Mouse (Mus musculus) MEL (cell line): ENCODE data around the gene Serinc5. TPM values are rescaled to one million over a fixed set of nuclear protein-coding genes. Genes with fewer than 3 reads are reported as not detected.
"Not testable (repeated sequence)": the region's sequence is repeated elsewhere in the genome, so short reads cannot be mapped to it uniquely, and the experiment has no call there.

Source experiments
- DNase-seq: peaks from one replicate; pipeline ENCODE4 v3.0.0; 2011; ENCODE audit warnings: low read depth, low spot score
- H3K27ac ChIP-seq: 2 replicates; pipeline ENCODE4 v1.5.1; 2012; ENCODE audit warnings: low read depth, mild to moderate bottlenecking, control low read depth, low read length, moderate library complexity; ENCODE audit not compliant: control insufficient read depth
- H3K27me3 ChIP-seq, 2 experiments: fragments of 150-350 bp in 1 of 2; sonication (generic) in 1 of 2; 2 replicates each; pipeline ENCODE4 v1.6.1; 2012; ENCODE audit warnings: low read length in 2 of 2, mild to moderate bottlenecking in 2 of 2, improper control_type of control experiment in 1 of 2, moderate library complexity in 1 of 2; ENCODE audit not compliant: insufficient read depth in 2 of 2, control insufficient read depth in 1 of 2
- H3K36me3 ChIP-seq, 2 experiments: 2 replicates each; pipeline ENCODE4 v1.6.1; 2012 to 2014; ENCODE audit warnings: low read length in 2 of 2, improper control_type of control experiment in 1 of 2, inconsistent platforms in 1 of 2, mild to moderate bottlenecking in 1 of 2; ENCODE audit not compliant: insufficient read depth in 2 of 2, control insufficient read depth in 1 of 2
- H3K4me1 ChIP-seq, 2 experiments: fragments of 150-350 bp in 1 of 2; sonication (generic) in 1 of 2; 2 replicates each; pipeline ENCODE4 v1.6.1; 2012; ENCODE audit warnings: low read length in 2 of 2, improper control_type of control experiment in 1 of 2, mild to moderate bottlenecking in 1 of 2; ENCODE audit not compliant: insufficient read depth in 2 of 2, control insufficient read depth in 1 of 2
- H3K4me3 ChIP-seq, 2 experiments: fragments of 150-350 bp in 1 of 2; sonication (generic) in 1 of 2; 2 replicates each; pipeline ENCODE4 v1.5.1; 2012; ENCODE audit warnings: low read depth in 2 of 2, low read length in 2 of 2, mild to moderate bottlenecking in 2 of 2, moderate library complexity in 2 of 2, control low read depth in 1 of 2, improper control_type of control experiment in 1 of 2; ENCODE audit not compliant: control insufficient read depth in 1 of 2, insufficient read depth in 1 of 2
- H3K79me2 ChIP-seq: 2 replicates; pipeline ENCODE4 v1.6.1; 2012; ENCODE audit warnings: mild to moderate bottlenecking, low read length, moderate library complexity; ENCODE audit not compliant: control insufficient read depth, poor library complexity, insufficient read depth
- H3K9ac ChIP-seq: 2 replicates; pipeline ENCODE4 v1.6.1; 2012; ENCODE audit warnings: low read depth, mild to moderate bottlenecking, control low read depth, low read length, moderate library complexity; ENCODE audit not compliant: control insufficient read depth, poor library complexity, severe bottlenecking
- H3K9me3 ChIP-seq: fragments of 150-350 bp; sonication (generic); replicated peaks from 2 replicates; pipeline ENCODE4 v1.6.1; 2012; ENCODE audit warnings: mild to moderate bottlenecking, low read length, improper control_type of control experiment, moderate library complexity; ENCODE audit not compliant: insufficient read depth
- BHLHE40 ChIP-seq: IDR thresholded peaks from 2 replicates; pipeline ENCODE4 v1.6.1; 2012; ENCODE audit warnings: low read depth, mild to moderate bottlenecking, inconsistent platforms, low read length, improper control_type of control experiment, borderline replicate concordance
- CTCF ChIP-seq, 3 experiments: IDR thresholded peaks in 2 of 3; conservative IDR thresholded peaks in 1 of 3; 2 replicates each; pipeline ENCODE4 v1.5.1; 2011 to 2012; ENCODE audit warnings: low read length in 3 of 3, low read depth in 2 of 3, mild to moderate bottlenecking in 2 of 3, improper control_type of control experiment in 1 of 3, inconsistent platforms in 1 of 3, mixed read lengths in 1 of 3, moderate library complexity in 1 of 3; ENCODE audit not compliant: control insufficient read depth in 1 of 3, insufficient read depth in 1 of 3, poor library complexity in 1 of 3, severe bottlenecking in 1 of 3
- EP300 ChIP-seq, 2 experiments: IDR thresholded peaks; 2 replicates each; pipeline ENCODE4 v1.6.1; 2011; ENCODE audit warnings: improper control_type of control experiment in 2 of 2, low read length in 2 of 2, low read depth in 1 of 2, mild to moderate bottlenecking in 1 of 2
- GATA1 ChIP-seq: IDR thresholded peaks from 2 replicates; pipeline ENCODE4 v1.6.1; 2011; ENCODE audit warnings: low read depth, low read length, improper control_type of control experiment
- HCFC1 ChIP-seq: IDR thresholded peaks from 2 replicates; pipeline ENCODE4 v1.6.1; 2012; ENCODE audit warnings: low read depth, mild to moderate bottlenecking, inconsistent platforms, low read length, improper control_type of control experiment, moderate library complexity
- NELFE ChIP-seq: IDR thresholded peaks from 2 replicates; pipeline ENCODE4 v1.6.1; 2011; ENCODE audit warnings: low read depth, low read length, improper control_type of control experiment
- POLR2AphosphoS5 ChIP-seq: IDR thresholded peaks from 2 replicates; pipeline ENCODE4 v1.6.1; 2012; ENCODE audit warnings: low read depth, borderline replicate concordance, mild to moderate bottlenecking, inconsistent platforms, low read length, moderate library complexity, mixed read lengths
- TBP ChIP-seq: IDR thresholded peaks from 2 replicates; pipeline ENCODE4 v1.8.0; 2011; ENCODE audit warnings: low read depth, low read length, improper control_type of control experiment
- ZMIZ1 ChIP-seq: IDR thresholded peaks from 2 replicates; pipeline ENCODE4 v1.6.1; 2012; ENCODE audit warnings: low read depth, mild to moderate bottlenecking, inconsistent platforms, low read length, improper control_type of control experiment, moderate library complexity
- polyA plus RNA-seq, 2 experiments: library from polyadenylated mRNA; stranded (reverse) in 1 of 2; unstranded in 1 of 2; fragments of >175 nt in 1 of 2; fragments of >200 nt in 1 of 2; gene quantifications; 2 replicates each; pipeline versions ENCODE4 v1.2.1 to v1.2.4; 2012; ENCODE audit warnings: low replicate concordance in 2 of 2, low read depth in 1 of 2; ENCODE audit not compliant: insufficient read length in 2 of 2, insufficient read depth in 1 of 2, missing spikeins in 1 of 2
- total RNA-seq: library from RNA; depleted of rRNA; stranded (reverse); fragments of 300-350 nt; gene quantifications from 2 replicates; pipeline ENCODE4 v1.2.3, GENCODE M21; 2012

Serinc5 gene
- total and polyA plus RNA-seq, 3 experiments, result 4.0 to 8.8 TPM; not detected in 1

DNA sequence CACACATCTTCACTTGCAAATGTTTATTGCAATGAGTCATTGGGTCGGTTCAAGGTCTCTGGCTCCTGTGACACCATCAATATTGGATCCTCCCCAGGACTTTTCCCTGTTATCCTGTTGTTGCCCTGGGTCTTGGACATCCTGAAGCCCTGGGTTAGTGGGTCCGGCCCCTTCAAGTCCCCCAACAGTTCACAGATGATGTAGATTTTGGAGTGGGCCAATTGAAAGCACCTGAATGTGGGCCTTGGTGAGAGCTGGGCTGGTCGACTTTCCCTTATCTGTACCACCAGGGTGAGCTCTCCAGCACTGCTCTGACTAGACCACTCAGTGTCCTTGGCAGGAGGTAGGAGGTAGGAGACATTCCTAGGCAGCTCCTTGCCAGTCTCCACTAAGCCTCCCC lies 15.5 kb upstream of the Serinc5 start:
- Histone ChIP-seq H3K27me3 (no peaks in the 10 kb centered on the region), H3K79me2 (no peaks in the 10 kb centered on the region), H3K27ac (no peak overlapping the region), H3K9me3 (no peaks in the 10 kb centered on the region), H3K4me1 (peaks cover 3 to 11% of the 10 kb centered on the region in 2 experiments; a peak in 3 of 4 replicates), H3K36me3 (peaks cover 0 to 14% of the 10 kb centered on the region in 2 experiments; a peak in 2 of 4 replicates), H3K9ac (no peak overlapping the region), H3K4me3 (no peak overlapping the region)
- no peak for DNase-seq
- TF ChIP-seq BHLHE40, result no peak
- peak; percentile 19; the same call in 1 of the 2 replicates for TF ChIP-seq GATA1
- peak in 1 of 3 experiments; percentile 6; a peak in 1 of 6 replicates for TF ChIP-seq CTCF (IDR thresholded peaks at IDR 0.05 in 2 of 3, conservative IDR thresholded peaks at IDR 0.05 in 1 of 3; ENCODE audit: control insufficient read depth in 1 of 3, insufficient read depth in 1 of 3, low read depth in 2 of 3, low read length in 3 of 3, poor library complexity in 1 of 3, severe bottlenecking in 1 of 3)

GRCm38 (mm10) chr13:92605306-92605705 lies 5.6 kb upstream of the Serinc5 start:
- H3K4me1 ChIP-seq, H3K36me3 ChIP-seq, H3K9ac ChIP-seq, H3K9me3 ChIP-seq, H3K4me3 ChIP-seq, H3K27ac ChIP-seq, H3K27me3 ChIP-seq, H3K79me2 ChIP-seq: not testable (repeated sequence)
- peak in 1 of 3 experiments; percentile 41; a peak in 3 of 6 replicates for TF ChIP-seq CTCF (IDR thresholded peaks at IDR 0.05 in 2 of 3, conservative IDR thresholded peaks at IDR 0.05 in 1 of 3; ENCODE audit: control insufficient read depth in 1 of 3, insufficient read depth in 1 of 3, low read depth in 2 of 3, low read length in 3 of 3, poor library complexity in 1 of 3, severe bottlenecking in 1 of 3)
- DNase-seq, result peak; percentile 57

DNA sequence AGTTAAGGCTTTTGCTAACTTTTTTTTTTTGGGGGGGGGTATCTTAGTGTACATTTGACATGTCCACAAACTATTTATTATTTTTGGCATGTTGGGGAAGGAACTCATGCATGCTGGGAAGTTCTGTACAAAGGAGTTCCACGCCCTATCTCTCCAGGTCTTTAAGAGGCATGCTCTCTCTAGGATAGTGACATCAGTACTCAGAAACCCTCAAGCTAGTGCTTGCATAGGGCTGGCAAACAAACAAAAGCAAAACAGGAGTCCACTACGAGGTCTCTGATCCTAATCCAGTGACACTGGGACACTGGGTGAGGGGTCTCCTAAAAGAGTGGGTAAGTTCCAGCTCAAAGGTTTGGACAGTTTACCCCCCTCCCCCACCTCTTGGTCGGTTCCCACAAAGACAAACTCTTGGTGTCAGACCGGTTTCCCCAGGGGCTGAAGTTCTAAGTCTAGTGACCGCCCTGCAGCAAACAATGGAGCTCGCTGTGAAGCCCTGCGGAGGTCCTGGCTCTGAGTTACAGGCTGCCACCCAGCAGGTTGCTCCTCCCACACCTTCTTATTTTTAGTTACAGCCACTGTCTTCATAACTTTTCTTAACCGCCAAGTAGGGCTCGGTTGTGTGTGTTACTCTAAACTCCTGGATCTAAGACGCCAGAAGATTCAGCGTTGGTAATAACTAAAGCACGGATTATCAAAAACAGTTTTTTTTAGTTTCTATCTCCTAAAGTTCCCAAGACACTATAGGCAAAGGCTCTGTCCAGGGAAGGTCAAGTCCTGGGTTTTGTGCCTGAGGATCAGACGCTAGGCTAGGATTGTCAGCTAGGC lies 1.2 kb upstream of the Serinc5 start:
- peak overlapping the region; percentile 90 to 91 for H3K4me3 ChIP-seq
- TF ChIP-seq POLR2AphosphoS5 (no peak), EP300 (IDR thresholded peaks at IDR 0.05; ENCODE audit: low read depth in 1 of 2, low read length in 2 of 2) (no peak), NELFE (peak; percentile 19), ZMIZ1 (0 out of 2 replicates have a peak, but pooled peaks have one; percentile 50), TBP (peak; percentile 64), HCFC1 (peak; percentile 7; the same call in 1 of the 2 replicates)
- H3K27me3 ChIP-seq, result no peaks in the 10 kb centered on the region
- DNase-seq, result peak; percentile 78
- H3K27ac ChIP-seq, result peak overlapping the region; percentile 86
- H3K36me3 ChIP-seq, result peaks cover 0 to 11% of the 10 kb centered on the region in 2 experiments; a peak in 2 of 4 replicates
- H3K79me2 ChIP-seq, result peaks cover 3% of the 10 kb centered on the region; the same call in 1 of the 2 replicates
- peaks cover 5 to 17% of the 10 kb centered on the region in 2 experiments for H3K4me1 ChIP-seq
- no peaks in the 10 kb centered on the region for H3K9me3 ChIP-seq
- peak overlapping the region; percentile 94 for H3K9ac ChIP-seq
